Mouse (Mus musculus) hindbrain, embryonic 11.5 days (tissue): ENCODE results near the gene Rcc2. TPM values are rescaled to one million over a fixed set of nuclear protein-coding genes. Genes with fewer than 3 reads are reported as not detected.

Experiments used
- ATAC-seq: fragments of 200-750 bp; cut with Nextera tagmentation; 2 replicates; pipeline ENCODE4 v1.8.0; 2017; ENCODE audit warnings: mild to moderate bottlenecking, moderate TSS enrichment, moderate library complexity; ENCODE audit not compliant: low FRiP score
- DNase-seq: peaks from one replicate; pipeline ENCODE4 v3.0.0-alpha.2; 2015; ENCODE audit warnings: low spot score
- H3K27ac ChIP-seq: fragments of 300-500 bp; sonication (generic); 2 replicates; pipeline ENCODE4 v1.5.1; 2014; ENCODE audit warnings: mild to moderate bottlenecking, low read depth, low read length
- H3K27me3 ChIP-seq: fragments of 300-500 bp; sonication (generic); 2 replicates; pipeline ENCODE4 v1.6.1; 2014; ENCODE audit warnings: mild to moderate bottlenecking, low read length, moderate library complexity, mixed read lengths; ENCODE audit not compliant: control insufficient read depth, insufficient read depth
- H3K36me3 ChIP-seq: fragments of 300-500 bp; sonication (generic); 2 replicates; pipeline ENCODE4 v1.6.1; 2014; ENCODE audit warnings: mild to moderate bottlenecking, low read length, moderate library complexity, mixed read lengths; ENCODE audit not compliant: control insufficient read depth, insufficient read depth
- H3K4me1 ChIP-seq: fragments of 300-500 bp; sonication (generic); replicated peaks from 2 replicates; pipeline ENCODE4 v1.6.1; 2014; ENCODE audit warnings: low read length, mixed read lengths; ENCODE audit not compliant: control insufficient read depth, insufficient read depth
- H3K4me2 ChIP-seq: fragments of 300-500 bp; sonication (generic); replicated peaks from 2 replicates; pipeline ENCODE4 v1.6.1; 2014; ENCODE audit warnings: mild to moderate bottlenecking, low read depth, low read length
- H3K4me3 ChIP-seq: fragments of 300-500 bp; sonication (generic); 2 replicates; pipeline ENCODE4 v1.5.1; 2014; ENCODE audit warnings: low read depth, low read length
- H3K9ac ChIP-seq: fragments of 300-500 bp; sonication (generic); 2 replicates; pipeline ENCODE4 v1.6.1; 2014; ENCODE audit warnings: low read depth, low read length
- H3K9me3 ChIP-seq: fragments of 300-500 bp; sonication (generic); 2 replicates; pipeline ENCODE4 v1.6.1; 2016; ENCODE audit warnings: low read length; ENCODE audit not compliant: control insufficient read depth
- WGBS: fragments of 180-500 bp; shearing (Covaris S2); extraction: QIAGEN DNeasy Blood & Tissue Kit; methylation state at CpG from one replicate; pipeline ENCODE4 v1.1.7; 2014; 5-methylcytosine and 5-hydroxymethylcytosine counted together
- polyA plus RNA-seq: library from polyadenylated mRNA; unstranded; fragments of >200 nt; fragmentation: Nextera tagmentation; extraction: Ambion mirVana; gene quantifications from 2 replicates; pipeline ENCODE4 v1.2.1, GENCODE M21; 2014

The Rcc2 gene
- 44.3 and 59.6 TPM in 2 replicates for polyA plus RNA-seq

DNA sequence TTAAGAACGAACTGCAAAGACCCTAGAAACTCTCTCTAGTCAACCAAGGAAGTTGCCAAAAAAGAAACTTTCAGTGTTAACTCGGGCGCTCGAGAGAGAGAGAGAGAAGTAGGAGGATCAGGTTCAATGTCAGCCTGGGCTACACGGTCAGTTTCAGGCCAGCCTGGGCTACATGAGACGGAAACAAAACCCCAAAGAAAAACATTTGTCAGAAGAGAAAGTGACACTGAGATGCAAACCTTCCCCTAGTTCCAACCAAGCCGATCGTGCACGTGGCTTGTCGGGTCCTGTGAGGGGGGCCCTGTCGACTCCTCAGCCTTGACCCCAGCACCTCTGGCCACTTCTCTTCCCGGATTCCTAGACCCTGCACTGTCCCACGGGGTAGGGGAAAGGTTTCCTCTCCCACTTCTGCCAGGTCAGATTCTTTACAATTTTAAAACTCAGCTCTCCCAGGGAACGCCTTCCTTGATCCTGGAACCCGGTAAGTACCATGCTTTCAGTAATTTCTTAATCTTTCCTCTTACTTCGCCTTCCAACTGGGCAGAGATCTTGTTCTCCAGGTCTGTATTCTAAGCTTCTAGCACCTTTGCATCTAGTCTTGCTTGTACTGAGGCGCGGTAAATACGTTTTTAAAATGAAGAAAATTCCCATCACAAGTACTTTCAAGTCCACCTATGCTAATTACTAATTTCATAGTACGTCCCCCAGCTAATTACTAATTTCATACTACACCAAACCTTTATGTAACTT lies at the start of gene Rcc2:
TSS of gene Rcc2 (plus strand) at position 273 of the 750 bp plus-strand sequence.
- H3K36me3 ChIP-seq, result no peaks in the 10 kb centered on the region
- no peaks in the 10 kb centered on the region for H3K9me3 ChIP-seq
- H3K4me3 ChIP-seq, result peak within 1 kb of the TSS; percentile 97
- DNase-seq (no peak), ATAC-seq (no peak)
- peak within 1 kb of the TSS; percentile 84 for H3K4me2 ChIP-seq
- peak within 1 kb of the TSS; percentile 99 for H3K27ac ChIP-seq
- H3K4me1 ChIP-seq, result peaks cover 9% of the 10 kb centered on the region
- peak within 1 kb of the TSS; percentile 95 for H3K9ac ChIP-seq
- WGBS, result 8% methylated on average over 20 of the region's 20 CpGs
- H3K27me3 ChIP-seq, result peaks cover 22% of the 10 kb centered on the region

DNA sequence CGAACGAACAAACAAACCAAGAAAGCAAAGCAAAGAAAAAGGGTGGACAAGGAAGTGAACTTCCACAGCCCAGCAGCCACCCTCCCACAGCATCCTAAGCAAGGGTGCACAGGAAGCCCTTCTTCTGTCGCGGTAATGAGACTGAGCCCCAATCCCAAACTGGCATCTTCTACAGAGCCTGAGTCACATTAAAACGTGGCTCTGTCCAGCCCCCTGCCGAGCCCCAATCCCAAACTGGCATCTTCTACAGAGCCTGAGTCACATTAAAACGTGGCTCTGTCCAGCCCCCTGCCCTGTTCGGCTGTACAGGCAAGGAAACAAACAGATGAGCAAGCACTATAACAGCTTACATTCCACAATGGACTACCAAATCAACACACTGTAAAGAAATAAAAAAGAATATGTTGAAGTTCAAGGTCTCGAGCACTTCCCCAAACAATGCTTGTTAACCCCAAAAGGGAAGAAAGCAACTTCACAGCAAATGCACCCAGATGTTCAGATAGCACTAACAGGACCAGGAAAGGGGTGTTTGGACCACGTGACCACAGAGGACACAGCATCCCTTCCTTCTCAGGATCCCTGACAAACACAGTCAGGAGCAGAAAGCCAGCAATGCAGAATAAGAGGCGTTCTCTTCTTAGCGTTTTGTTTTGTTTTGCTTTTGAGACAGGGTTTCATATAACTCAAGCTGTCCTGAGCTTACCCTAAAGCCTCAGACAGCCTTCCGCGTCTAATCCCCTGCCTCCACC lies 46.3 kb upstream of the Rcc2 start:
- no peaks in the 10 kb centered on the region for H3K27me3 ChIP-seq
- no peaks in the 10 kb centered on the region for H3K9me3 ChIP-seq
- H3K36me3 ChIP-seq, result no peaks in the 10 kb centered on the region
- H3K4me2 ChIP-seq, result no peak overlapping the region
- H3K9ac ChIP-seq, result no peak overlapping the region
- WGBS, result 57% methylated on average over 14 of the region's 14 CpGs
- DNase-seq (no peak), ATAC-seq (no peak)
- peaks cover 16% of the 10 kb centered on the region for H3K4me1 ChIP-seq
- H3K27ac ChIP-seq, result no peak overlapping the region
- no peak overlapping the region for H3K4me3 ChIP-seq

GRCm38 (mm10) chr4:140654798-140655197 lies 45.5 kb upstream of the Rcc2 start:
- H3K4me2 ChIP-seq, result no peak overlapping the region
- WGBS, result 84% methylated on average over 8 of the region's 8 CpGs
- peaks cover 15% of the 10 kb centered on the region for H3K4me1 ChIP-seq
- ATAC-seq (no peak), DNase-seq (no peak)
- no peaks in the 10 kb centered on the region for H3K9me3 ChIP-seq
- no peak overlapping the region for H3K27ac ChIP-seq
- H3K27me3 ChIP-seq, result no peaks in the 10 kb centered on the region
- no peaks in the 10 kb centered on the region for H3K36me3 ChIP-seq
- H3K9ac ChIP-seq, result no peak overlapping the region
- no peak overlapping the region for H3K4me3 ChIP-seq

DNA sequence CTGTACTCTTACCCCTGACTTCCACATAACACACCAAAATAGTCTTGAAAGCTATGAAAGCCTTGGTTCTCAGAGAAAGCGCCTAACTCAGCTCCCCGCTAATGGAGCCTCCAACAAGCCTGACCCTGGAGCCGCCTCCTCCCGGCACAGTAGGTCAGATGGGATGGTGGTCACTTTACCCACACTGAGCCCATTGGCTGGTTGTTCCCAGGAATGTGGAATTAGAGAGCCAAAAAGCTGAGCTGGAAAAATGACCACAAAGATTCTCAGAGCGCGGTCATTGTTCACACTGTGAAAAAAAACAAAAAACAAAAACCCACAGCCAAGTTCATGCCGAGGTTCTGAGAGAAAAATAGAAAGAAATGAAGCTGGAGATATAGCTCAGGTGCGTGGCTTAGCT lies 43.8 kb upstream of the Rcc2 start:
- Histone ChIP-seq H3K9me3 (no peaks in the 10 kb centered on the region), H3K27me3 (no peaks in the 10 kb centered on the region), H3K36me3 (no peaks in the 10 kb centered on the region), H3K9ac (no peak overlapping the region; the same call in 1 of the 2 replicates), H3K27ac (no peak overlapping the region), H3K4me3 (no peak overlapping the region), H3K4me2 (no peak overlapping the region), H3K4me1 (peaks cover 15% of the 10 kb centered on the region)
- DNase-seq (no peak), ATAC-seq (no peak)
- WGBS, result 69% methylated on average over 8 of the region's 8 CpGs

DNA sequence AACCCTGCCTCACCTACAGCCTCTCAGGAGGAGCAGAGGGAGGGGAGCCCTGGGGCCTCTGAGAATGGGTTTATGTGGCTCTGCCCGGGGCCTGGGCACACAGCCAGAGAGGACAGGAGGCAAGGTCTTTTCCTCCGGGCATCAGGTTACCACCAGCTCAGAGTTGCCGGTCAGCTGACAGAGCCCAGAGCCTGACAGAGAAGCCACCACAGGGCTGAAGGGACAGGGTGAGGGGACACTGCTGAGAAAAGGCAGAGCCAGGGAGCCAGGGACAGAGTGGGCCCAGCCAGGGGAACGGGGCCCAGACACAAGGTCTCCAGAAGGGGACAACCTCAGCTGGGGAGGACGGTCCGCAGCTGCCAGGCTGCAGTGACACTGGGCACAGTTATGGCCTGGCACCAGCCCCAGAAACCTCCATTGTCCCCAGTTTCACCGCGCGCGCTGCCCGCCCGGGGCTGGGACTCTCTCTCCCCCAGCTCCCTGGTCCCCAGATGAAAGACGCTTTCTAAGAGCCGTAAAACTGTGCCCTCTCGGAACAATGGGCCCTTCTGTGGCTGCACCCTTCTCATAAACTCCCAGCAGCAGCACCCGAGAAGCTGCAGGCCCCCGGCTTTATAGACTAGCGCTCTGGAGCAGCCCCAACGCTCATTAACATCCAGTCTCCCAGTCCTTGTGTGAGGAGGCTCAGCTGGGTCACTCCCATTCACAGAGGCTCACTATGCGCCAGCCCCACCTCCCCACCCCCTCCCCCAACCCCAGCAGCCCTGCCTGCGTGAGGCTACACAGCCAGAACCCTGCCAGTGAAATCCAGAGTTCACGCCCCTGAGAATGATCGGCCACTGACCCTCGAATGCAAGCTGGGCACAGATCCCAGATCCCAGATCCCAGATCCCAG lies 42.4 kb upstream of the Rcc2 start:
- H3K4me1 ChIP-seq, result peaks cover 20% of the 10 kb centered on the region
- no peaks in the 10 kb centered on the region for H3K27me3 ChIP-seq
- no peaks in the 10 kb centered on the region for H3K36me3 ChIP-seq
- WGBS, result 2% methylated on average over 24 of the region's 24 CpGs
- DNase-seq (peak; percentile 76), ATAC-seq (peak; percentile 91)
- H3K9me3 ChIP-seq, result no peaks in the 10 kb centered on the region
- H3K4me3 ChIP-seq, result no peak overlapping the region
- H3K27ac ChIP-seq, result peak overlapping the region; percentile 97
- H3K9ac ChIP-seq, result peak overlapping the region; percentile 68
- peak overlapping the region; percentile 33; the same call in 1 of the 2 replicates for H3K4me2 ChIP-seq

DNA sequence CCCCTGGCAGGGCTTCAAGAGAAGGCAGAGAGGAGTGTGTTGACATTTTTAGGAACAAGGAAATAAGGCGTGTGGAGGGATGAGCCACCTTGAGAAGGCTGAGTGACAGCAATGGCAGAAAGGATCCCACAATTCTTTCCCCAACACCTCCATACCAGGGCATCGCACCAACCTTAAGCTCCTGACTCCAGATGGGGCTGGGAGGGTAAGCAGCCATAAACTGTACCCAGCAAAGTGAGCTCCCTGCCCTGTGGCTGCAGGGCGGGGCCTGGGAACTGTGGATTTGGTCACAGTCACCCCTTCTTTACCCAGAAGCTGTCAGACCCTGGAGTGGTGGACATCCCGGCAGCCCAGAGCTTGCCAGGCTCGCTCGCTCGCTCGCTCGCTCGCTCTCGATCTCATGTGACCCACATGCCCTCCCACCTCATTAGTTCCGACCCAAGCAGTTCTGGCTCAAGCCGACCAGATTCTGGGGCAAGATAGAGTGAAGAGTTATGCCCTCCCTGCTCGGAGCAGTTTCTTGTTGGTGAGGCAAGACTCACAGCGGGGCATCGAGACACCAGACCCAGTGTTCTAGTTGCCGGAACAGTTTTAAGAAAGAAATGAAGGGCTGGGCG lies 38.8 kb upstream of the Rcc2 start:
- Histone ChIP-seq H3K9me3 (no peaks in the 10 kb centered on the region), H3K4me1 (peaks cover 20% of the 10 kb centered on the region), H3K9ac (no peak overlapping the region), H3K4me3 (no peak overlapping the region), H3K27ac (no peak overlapping the region), H3K36me3 (no peaks in the 10 kb centered on the region), H3K4me2 (no peak overlapping the region), H3K27me3 (no peaks in the 10 kb centered on the region)
- no peak for DNase-seq
- no peak for ATAC-seq
- 71% methylated on average over 18 of the region's 18 CpGs for WGBS

- H3K4me3 ChIP-seq, result no peak overlapping the region
- no peak overlapping the region for H3K9ac ChIP-seq
- WGBS, result 41% methylated on average over 7 of the region's 7 CpGs
- H3K4me2 ChIP-seq, result no peak overlapping the region
- no peak overlapping the region for H3K27ac ChIP-seq
- no peaks in the 10 kb centered on the region for H3K36me3 ChIP-seq
- no peaks in the 10 kb centered on the region for H3K9me3 ChIP-seq
- ATAC-seq (no peak), DNase-seq (no peak)
- H3K4me1 ChIP-seq, result peaks cover 18% of the 10 kb centered on the region
- no peaks in the 10 kb centered on the region for H3K27me3 ChIP-seq
Observed at GRCm38 (mm10) chr4:140662453-140662852, 37.9 kb upstream of the Rcc2 start.

DNA sequence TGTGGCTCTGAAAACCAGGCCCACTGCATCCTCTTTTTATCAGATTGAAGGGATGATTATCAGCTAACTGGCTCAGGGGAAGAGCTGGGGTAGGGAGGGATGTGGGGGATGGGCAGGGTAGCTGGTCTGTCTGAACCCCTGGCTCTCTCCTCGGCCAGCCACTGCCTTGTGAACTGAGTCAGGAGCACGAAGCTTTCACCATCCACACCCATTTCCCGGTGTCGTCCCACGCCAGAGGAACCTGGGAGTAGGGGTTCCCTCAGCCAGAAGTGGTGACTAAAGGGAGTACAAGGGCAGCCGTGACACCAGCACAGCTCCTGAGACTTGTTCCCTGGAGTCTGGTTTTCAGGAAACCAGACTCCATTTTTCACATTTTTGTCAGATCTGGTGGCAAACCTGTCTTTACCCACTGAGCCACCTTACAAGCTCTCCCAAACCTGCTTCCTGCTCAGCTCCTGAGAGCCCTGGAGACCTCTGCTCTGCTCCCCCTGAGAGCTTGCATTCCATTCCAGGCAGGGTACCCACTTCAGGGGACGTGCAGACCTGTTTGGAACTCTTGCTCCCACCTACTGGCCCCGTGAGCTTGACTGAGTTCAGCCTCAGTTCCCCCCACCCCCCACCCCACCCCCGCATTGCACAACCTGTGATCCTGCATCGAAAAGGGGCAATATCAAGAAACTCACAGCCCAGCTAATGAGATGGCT lies 37.3 kb upstream of the Rcc2 start:
- DNase-seq (no peak), ATAC-seq (no peak)
- H3K36me3 ChIP-seq, result no peaks in the 10 kb centered on the region
- no peaks in the 10 kb centered on the region for H3K9me3 ChIP-seq
- no peak overlapping the region for H3K4me2 ChIP-seq
- no peak overlapping the region for H3K9ac ChIP-seq
- H3K4me1 ChIP-seq, result peaks cover 12% of the 10 kb centered on the region
- no peak overlapping the region for H3K4me3 ChIP-seq
- WGBS, result 36% methylated on average over 10 of the region's 10 CpGs
- H3K27ac ChIP-seq, result no peak overlapping the region
- H3K27me3 ChIP-seq, result no peaks in the 10 kb centered on the region
